Mouse (Mus musculus) embryo, embryonic 11.5 days (tissue): Measurements from ENCODE around the gene Cyct.

Experiments used
- DNase-seq: peaks from one replicate; pipeline ENCODE4 v3.0.0-alpha.2; 2012; ENCODE audit warnings: low read depth, low spot score

Gene Cyct

DNA sequence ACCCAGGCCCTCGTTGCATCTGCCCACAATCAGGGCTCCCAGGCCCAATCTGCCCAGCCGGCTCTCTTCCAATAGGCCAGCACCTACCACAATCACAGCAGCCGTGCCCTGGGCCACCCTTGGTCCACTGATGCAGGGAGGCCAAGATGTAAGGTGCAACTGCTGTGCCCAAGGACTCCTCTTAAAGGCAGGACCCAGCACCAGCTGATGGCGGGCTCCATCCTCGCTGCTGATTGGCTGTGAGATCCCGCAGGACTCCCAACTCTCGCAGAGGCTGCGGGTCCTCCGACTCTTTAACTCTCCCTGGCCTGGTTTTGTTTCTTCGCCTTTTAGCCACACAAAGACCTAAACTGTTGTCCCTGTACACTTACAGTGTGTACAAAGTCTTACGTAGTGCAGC lies at the start of gene Cyct:
Cyct (minus strand) TSS at position 225 of the 400 bp plus-strand sequence.
- DNase-seq, result no peak

DNA sequence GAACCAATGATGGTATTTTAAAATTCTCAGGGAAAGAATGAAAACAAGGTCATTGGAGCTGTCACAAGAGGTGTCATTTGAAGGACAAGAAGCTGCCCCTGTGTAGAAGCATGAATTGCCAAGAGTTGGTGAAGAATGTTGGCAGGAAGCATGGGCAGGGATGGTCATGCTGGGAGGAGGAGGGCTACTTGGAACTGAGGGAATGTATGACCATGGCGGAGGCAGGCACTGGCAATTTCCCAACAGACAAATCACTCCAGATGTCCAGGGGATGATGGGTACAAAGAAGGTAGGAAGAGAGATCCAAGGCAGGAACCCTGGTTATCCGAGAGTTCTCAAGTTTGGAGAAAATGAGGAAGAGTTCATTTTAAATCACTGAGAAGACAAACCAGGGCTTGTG lies 49.7 kb upstream of the Cyct start:
- no peak for DNase-seq

DNA sequence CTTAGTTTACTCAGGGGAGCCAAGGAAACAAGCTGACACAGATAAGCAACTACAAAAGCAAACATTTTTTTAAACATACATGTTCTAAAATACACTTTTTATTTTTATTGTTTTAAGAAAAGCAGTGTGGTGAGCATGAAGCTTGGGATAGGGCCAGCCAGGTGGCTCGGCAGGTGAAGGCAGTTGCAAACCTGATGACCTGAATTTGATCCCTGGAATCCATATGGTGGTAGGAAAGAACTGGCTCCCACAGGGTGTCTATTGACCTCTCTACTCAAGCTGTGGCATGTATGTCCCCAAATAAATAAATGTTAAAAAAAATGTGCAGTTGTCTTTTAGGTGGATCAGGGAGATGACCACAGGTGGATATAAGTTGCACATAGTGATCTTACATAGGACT lies 49.3 kb upstream of the Cyct start:
- no peak for DNase-seq

DNA sequence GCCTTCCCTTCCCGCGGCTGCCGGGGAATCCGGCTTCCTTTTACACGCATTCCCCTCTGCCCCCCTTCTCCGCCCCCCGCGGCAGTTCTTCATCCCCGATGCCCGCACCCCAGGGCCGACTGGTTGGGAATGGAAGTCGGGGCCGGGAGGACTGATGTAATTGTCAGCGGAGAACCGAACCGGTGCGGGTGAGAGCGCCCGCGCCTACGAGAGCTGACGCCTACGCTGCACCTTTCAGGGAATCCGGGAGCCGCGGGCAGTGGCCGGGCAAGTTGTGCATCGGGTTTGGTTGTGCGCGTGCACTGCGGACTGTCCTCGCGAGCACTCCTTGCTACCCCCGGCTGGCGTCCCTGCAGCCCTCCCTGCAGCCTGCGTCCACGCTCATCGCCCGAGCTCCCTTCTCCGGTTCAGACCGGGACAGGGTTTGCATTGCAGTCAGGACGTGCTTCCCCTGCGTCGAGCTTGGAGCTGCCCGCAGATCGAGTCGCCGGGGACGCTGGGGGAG lies 46.7 kb upstream of the Cyct start:
- peak; percentile 39 for DNase-seq

DNA sequence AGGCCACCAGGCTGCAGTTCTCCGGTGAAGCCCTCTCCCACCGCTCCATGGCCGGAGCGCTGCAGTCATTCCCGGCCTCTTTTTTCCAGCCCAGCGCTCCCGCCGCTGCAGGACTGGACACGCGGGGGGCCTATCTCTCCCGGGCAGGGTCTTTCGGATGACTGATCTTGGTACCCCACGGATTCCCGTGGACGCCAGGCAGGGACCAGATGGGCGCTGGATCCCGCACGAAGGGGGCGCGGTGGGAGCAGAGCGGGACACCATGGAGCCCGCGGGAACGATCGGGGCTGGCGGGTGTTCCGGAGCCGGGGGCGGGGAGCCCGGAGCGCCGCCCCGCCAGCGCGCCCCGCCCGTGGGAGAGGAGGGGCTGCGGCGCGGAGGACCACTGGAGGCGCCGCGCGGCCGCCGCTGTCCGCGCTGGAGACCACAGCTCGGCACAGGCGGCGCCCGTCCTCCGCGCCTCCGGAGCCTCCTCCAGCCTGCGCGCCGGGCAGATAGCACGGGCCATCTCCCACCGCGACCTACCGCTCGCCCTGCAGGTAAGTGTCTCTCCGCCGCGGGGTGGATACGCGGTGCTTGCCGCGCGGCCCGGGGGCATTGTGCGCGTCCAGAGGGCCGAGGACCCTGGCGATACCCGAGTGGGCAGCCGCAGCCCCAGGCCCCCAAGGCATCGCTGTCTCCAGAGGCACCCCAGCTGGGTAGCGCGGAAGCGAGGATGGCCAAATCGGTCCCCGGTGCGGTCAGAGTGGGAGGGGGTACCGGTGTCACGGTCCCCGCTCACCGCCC lies 46.1 kb upstream of the Cyct start, which contains the start of gene Osbpl6:
Osbpl6 (plus strand) TSS at position 358 of the 786 bp plus-strand sequence.
- DNase-seq, result peak; percentile 61

DNA sequence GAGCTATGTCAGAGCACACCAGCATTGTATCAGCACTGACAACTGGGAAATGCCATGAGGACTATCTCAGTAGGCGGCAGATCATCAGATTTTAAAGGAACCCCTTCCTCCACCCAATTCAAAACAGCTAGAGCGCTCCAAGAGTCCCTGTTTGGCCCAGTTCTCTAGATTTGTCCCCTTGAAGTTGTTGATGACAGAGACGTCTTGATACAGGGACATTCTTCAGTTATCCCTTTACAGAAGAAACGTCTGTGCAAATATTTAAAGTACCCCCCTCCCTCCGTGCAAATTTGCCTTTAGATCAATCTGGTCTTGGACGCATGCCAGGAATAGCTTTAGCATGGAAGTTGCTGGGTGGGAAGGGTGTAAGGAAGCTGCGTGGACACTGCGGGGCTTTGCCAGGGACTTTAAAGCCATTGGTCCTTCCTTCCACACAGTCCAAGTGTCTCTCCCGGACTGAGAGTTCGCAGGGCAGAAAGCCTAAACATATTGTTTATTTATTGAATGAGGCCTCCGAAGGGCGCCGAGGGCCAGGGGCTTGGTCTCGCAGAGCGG lies 45.4 kb upstream of the Cyct start:
- peak; percentile 13 for DNase-seq

DNA sequence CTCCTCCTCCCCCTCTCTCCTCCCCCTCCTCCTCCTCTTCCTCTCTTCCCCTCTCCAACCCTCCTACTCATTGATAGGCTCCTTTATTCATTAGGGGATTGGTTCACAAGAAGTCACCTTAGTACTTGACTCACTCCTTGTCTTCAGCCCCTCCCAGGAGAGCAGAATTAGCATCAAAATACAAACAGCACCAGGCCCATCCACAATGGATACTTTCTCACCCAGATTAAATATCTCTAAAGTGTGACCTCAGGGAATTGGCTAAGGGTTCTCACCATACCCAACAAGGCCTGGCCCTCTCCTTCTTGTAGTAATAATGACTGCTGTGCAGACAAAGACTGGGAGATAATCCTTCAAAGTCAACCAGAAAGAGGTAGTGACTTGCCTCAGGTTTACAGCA lies 39.9 kb upstream of the Cyct start:
- DNase-seq, result no peak

DNA sequence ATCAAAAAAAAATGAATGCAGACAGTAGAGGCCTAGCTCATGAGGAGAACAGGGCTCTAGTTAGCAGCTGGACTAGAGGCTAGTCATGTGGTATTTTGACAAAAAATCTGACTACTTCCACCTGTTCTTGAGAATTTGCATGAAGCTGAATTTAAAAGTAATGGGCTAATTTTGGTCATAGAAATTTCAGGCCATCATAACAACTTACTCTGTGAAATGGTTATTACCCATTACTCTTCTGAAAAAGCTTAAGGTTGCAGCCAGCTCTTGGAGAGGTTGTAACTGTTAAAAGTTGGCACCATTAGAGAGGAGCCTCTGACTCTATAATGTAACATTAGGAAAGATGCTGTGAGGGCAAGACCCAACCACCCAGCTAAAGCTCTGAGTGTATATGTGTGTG lies 26.3 kb upstream of the Cyct start:
- DNase-seq, result no peak

DNA sequence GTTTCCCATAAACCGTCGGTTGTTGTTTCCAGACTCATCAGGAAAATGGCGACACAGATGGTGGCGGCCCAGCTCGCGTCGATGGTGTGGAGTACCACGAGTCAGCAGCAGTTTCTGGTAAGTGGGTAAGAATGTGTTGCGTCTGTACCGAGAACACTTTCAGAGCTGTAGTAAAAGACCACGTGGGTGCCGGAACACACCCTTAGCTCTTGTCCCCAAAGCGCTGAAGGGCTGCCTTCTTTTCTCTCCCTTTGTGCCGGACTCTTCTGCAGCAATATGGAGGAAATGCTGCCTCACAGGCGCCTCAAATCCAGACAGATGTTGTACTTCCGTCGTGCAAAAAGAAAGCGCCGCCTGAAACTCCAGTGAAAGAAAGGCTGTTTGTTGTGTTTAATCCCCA lies 18.4 kb upstream of the Cyct start:
- DNase-seq, result no peak

DNA sequence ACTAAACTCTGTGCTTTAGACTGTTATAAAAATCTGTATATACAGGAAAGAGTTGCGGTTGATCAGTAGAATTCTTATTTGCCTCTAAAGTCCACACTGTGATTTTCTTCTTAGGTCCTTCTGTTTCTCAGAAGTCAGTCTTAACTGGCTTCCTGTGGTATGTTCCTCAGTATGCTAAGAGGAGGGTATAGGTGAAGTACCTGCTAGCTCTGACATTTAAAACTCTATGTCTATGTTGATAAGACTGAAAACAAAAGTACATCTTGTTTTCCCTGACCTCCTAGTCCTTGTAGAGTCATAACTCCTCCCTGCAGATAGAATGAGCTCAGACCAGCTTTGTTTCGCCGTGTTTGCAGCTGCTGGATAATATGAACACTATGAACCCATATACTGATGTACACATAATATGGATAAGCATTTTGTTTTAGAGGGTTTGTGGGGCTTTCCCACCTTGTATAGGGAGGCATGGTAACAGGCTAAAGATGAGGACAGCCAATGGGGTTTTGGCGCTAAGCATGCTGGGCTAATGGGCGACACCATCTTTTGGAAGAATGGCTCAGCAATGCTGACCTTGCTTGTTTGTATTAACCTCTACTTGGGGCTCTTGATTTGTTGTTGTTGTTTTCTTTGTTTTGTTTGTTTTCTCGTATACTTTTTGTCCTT lies 14.4 kb upstream of the Cyct start:
- DNase-seq, result no peak

DNA sequence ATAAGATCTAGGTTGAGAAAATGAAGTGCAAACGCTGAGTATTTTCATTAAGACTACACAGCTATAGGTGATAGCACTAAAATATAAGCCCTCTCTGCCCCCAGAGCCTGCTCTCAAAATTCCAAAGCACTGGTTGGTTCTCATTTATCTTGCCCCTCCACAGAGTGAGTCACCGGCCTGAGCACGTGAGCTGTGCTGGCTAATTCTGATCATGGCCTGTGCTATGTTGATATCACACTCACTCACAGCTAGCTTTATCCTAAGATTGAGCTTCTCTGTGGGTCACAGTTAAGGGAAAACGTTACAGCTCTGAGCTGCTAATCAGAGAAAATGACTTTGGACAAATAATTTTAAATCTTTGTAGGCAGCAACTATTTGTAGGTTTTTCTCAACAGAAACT lies 12.0 kb upstream of the Cyct start:
- no peak for DNase-seq

DNA sequence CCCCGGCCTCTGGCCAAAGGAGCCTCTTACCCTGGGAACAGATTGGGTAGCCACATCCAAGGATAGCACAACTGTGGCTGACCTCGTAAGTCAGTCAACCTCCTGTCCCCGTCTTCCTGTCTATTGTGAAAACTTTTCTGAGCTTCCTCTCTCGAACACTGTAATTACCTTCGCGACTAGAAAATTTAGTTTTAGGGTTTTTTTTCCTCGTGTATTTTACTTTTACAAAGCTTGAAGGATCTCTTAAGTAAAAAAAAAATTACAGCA lies 10.3 kb upstream of the Cyct start:
- DNase-seq, result no peak

DNA sequence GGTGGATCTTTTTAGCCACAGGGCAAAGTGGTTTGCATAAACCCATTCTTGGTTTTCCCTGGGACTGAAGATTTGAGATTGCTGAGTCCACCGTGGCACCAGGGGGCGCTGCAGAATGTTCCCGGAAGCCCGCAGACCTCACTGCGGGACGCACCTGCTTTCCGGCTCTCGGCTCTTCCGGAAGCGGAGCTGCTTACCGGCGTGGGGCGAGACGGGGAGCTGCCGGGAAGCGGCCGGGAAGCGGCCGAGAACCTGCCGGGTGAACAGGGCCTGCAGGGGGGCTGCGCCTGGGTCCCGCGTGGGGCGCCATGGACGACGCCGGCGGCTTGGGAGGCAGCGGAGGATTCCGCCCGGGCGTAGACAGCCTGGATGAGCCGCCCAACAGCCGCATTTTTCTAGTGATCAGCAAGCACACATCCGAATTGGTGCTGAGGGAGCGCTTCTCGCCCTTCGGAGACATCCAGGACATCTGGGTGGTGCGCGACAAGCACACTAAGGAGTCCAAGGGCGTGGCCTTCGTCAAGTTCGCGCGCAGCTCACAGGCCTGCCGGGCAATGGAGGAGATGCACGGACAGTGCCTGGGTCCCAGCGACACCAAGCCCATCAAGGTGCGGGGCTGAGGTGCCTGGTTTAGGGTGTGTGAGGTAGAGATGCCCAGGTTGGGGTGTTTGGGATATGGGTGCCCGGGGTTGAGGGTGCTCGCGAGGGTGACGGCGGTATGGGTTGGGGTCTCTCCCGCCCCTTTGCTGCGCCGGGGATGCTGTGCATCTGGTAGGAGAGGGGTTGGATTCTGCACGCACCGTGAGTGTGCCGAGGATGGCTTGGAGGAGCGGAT lies 9.8 kb upstream of the Cyct start, which contains the start of gene Rbm45:
Rbm45 (plus strand) TSS at position 164 of the 835 bp plus-strand sequence.
- peak; percentile 81 for DNase-seq

DNA sequence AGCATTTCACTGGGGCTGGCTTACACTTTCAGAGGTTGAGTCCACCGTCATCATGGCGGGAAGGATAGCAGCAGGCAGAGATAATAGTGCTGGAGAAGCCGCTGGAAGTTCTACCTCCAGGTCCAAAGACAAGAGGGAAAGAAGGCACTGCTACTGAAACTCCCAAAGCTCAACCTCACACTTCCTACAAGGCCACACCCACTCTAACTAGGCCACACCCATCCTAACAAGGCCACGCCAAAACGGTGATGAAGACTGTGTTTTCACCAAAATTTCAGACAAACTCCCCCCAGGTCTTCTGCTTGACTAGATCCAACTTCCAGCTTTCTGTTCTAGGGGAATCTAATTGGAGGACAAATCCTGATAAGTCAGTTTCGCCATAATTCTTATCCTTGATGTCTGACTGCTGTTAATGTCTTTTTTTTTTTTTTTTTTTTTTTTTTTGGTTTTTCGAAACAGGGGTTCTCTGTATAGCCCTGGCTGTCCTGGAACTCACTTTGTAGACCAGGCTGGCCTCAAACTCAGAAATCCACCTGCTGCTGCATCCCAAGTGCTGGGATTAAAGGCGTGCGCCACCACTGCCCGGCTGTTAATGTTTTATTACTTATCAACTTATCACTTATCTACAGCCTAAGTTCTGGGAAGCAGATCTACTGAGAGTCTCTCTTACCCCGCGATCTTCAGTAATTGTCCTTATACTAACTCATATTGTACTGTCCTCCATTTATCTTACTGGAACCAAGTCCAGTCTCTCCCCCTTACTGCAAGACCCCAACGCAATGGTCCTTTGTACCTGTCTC lies 8.8 kb upstream of the Cyct start:
- DNase-seq, result no peak

DNA sequence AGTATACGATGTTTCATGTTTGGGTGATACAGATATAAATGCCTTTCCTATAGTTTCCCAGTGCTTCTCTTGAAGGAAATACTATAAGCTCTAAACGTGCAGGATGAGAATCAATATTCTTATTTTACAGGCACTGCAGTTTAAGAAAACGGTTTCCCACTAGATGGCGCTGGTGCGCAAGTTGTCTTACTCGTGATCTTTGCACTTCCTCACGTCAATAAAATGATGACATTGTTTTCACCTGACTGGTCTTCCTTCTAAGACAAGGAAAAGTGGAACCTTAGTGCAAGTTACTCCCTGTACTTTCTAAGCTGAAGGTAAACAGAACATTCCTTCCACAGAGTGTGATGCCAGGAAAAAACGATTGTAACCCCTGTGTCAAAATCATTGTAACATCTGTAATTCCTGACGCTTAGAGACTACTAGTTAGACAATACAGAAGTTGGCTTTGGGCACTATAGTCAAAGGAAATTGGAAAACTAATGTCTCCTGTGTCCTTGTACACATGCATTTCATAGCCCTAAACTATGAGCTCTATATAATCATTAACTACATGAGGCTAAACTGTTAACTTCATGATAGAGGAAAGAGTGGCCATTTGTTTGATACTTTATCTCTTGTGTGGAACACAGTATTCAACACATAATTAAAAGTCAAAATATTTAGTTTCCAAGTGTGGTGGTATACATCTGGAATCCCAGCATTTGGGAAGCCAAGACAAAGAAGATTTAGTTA lies 7.1 kb upstream of the Cyct start:
- peak; percentile 71 for DNase-seq

DNA sequence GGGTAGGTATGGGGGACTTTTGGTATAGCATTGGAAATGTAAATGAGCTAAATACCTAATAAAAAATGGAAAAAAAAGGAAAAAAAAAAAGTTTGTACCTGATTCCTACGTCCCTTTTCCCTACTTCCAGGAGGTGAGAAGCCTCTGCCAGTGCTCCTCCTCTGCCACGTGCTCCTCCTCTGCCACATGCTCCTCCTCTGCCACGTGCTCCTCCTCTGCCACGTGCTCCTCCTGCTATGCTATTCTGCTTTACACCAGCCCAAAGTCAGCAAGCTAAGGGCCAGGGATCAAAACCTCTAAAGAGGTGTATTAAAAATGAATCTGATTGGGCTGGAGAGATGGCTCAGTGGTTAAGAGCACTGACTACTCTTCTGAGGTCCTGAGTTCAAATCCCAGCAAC lies 5.6 kb upstream of the Cyct start:
- DNase-seq, result no peak

DNA sequence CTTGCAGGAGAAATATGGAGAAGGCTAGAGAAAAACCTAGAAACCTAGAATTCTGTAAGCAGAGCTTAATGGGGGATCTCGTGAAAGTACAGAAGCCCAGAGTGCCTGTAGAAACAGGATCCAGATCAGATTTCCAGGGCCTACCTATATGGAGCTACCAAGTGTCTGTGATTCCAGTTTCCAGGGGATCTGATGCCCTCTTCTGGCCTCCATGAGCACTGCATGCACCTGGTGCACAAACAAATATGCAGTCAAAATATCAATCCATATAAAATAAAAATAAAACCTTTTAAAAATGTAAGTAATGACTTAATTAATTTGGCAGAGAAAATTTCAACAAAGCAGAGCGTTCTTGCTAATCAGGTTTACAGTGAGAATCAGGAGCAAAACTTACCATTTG lies 1.9 kb upstream of the Cyct start:
- DNase-seq, result peak; percentile 34

DNA sequence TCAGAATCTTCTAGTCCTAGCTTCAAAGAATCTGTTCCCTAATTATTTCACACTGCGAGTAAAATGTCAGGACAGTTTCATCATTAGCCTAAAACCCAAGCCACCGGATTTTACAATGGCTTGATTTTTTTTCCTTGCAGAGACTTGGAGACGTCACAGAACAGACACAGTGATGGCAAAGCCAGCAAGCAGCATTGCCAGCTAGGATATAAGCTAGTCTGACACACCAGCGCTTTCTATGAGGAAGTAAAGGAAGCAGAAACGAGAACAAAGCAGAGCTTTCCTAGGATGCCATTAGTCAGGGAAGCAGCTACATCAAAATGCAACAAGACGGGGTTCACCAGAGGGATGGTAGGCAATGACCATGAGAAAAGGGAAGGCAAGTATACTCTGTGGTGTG lies 12.4 kb downstream of the Cyct start:
- DNase-seq, result no peak

DNA sequence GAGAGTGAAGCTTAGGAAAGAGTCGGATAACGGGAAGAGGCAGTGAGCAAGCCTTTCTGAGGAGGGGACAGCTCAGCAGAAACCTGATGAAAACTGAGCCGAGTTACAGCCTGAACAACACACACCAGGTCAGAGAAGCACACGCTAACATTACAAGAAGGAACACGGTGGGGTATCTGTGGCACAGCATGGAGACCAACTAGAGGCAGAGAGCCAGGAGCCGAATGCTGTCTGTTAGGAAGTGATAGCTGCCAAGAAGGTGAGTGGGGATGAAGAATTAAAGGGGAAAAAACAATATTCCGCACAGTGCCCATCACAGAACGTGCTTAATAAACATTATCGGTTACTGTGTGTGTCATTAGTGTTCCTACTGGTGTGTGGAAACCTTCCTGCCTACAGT lies 18.1 kb downstream of the Cyct start:
- DNase-seq, result no peak
